ENCODE assay signal across 8 mouse cellular contexts in the genomic region with DNA sequence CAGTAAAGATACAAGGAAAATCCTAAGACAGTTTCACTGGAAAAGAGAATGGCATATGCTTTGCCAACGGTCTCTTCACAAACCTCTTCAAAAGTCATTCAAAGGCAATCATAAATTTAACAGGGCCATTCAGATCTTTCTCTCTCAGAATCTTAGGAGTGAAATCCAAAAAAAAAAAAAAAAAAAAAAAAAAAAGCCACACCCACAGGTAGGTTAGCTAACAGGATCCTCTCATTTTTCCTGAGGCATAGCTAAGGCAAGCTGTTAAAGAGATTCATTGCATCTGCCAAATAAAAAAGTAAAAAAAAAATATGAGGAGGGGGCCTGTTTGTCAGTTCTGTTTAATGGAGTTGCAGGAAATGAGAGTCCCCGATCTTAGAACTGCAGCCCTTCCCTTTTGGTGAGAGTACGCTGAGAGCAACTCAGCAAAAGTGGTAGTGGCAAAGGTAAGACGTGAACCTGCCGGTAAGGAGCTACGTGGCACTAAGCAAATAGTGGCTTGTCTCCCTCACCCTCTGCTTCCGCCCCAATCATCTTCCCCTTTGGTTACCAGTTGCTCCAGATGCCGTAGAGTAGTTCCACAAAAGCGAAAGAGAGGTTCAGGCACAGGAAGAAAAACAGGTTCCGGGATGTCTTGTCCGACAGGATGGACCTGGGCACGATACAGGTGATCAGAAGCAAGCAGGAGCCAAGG. TPM values are rescaled to one million over a fixed set of nuclear protein-coding genes. Genes with fewer than 3 reads are reported as not detected.
DNase-seq lines count a peak whose midpoint lies in the region; ATAC-seq lines count a peak whose summit lies in the region.

No protein-coding gene starts in this region.

- H3K9me3 ChIP-seq in heart, embryonic 11.5 days (replicated peaks; ENCODE audit: control insufficient read depth, low read length): no peaks in the 10 kb centered on the region
- no peaks in the 10 kb centered on the region for H3K9me3 ChIP-seq in intestine, embryonic 16.5 days (ENCODE audit: control insufficient read depth, low read length)

- peak overlapping the region; percentile 98 for H3K4me2 ChIP-seq in heart, embryonic 11.5 days
- peak overlapping the region; percentile 79 for H3K4me2 ChIP-seq in intestine, embryonic 16.5 days (ENCODE audit: low read depth, low read length)

- H3K27ac ChIP-seq in heart, embryonic 11.5 days (ENCODE audit: low read depth, low read length): no peak overlapping the region
- peak overlapping the region; percentile 82 for H3K27ac ChIP-seq in intestine, embryonic 16.5 days (ENCODE audit: low read length)

- peak; percentile 6; the same call in 1 of the 2 replicates for ATAC-seq in heart, embryonic 11.5 days (replicated peaks; ENCODE audit: insufficient number of reproducible peaks, low FRiP score, low TSS enrichment)
- ATAC-seq in erythroid progenitor cell, adult 5-6 weeks (replicated peaks; ENCODE audit: low FRiP score, poor library complexity, severe bottlenecking): peak; percentile 39; the same call in 1 of the 2 replicates
- peak; percentile 50 for ATAC-seq in intestine, embryonic 16.5 days

- H3K4me1 ChIP-seq in heart, embryonic 11.5 days (ENCODE audit: control insufficient read depth, insufficient read depth, low read length): peaks cover 9% of the 10 kb centered on the region; the same call in 1 of the 2 replicates
- peaks cover 12% of the 10 kb centered on the region for H3K4me1 ChIP-seq in intestine, embryonic 16.5 days (ENCODE audit: control insufficient read depth, insufficient read depth, low read length)

- 6% methylated on average over 12 of the region's 12 CpGs for WGBS in heart, embryonic 11.5 days (ENCODE audit: insufficient replicate concordance)
- WGBS in intestine, embryonic 16.5 days: 5% methylated on average over 12 of the region's 12 CpGs

- H3K4me3 ChIP-seq in heart, embryonic 11.5 days (ENCODE audit: low read depth, low read length): peak overlapping the region; percentile 87
- peak overlapping the region; percentile 83 for H3K4me3 ChIP-seq in intestine, embryonic 16.5 days (ENCODE audit: low read length)

- peak overlapping the region; percentile 93 for H3K9ac ChIP-seq in heart, embryonic 11.5 days (ENCODE audit: low read depth, low read length)
- H3K9ac ChIP-seq in intestine, embryonic 16.5 days (ENCODE audit: low read depth, low read length): peak overlapping the region; percentile 90

- no peak for DNase-seq in heart, adult 9 months (ENCODE audit: low spot score in 2 of 2)
- peak; percentile 81 for DNase-seq in MEL-GATA-1-ER (ENCODE audit: extremely low read depth, low read depth)
- peak; percentile 29 for DNase-seq in lung, postnatal 14 days
- DNase-seq in skeletal muscle tissue, adult 2 months (ENCODE audit: low read depth, low spot score): peak; percentile 15
- no peak for DNase-seq in cerebellum, adult 18-20 months

- H3K36me3 ChIP-seq in heart, embryonic 11.5 days (ENCODE audit: control insufficient read depth, insufficient read depth, low read length): no peaks in the 10 kb centered on the region
- no peaks in the 10 kb centered on the region for H3K36me3 ChIP-seq in intestine, embryonic 16.5 days (ENCODE audit: control insufficient read depth, insufficient read depth, low read length)

- H3K27me3 ChIP-seq in heart, embryonic 11.5 days (ENCODE audit: control insufficient read depth, insufficient read depth, low read length): no peaks in the 10 kb centered on the region
- H3K27me3 ChIP-seq in intestine, embryonic 16.5 days (replicated peaks; ENCODE audit: control insufficient read depth, insufficient read depth, low read length): no peaks in the 10 kb centered on the region

RNA-seq across cellular contexts. Expression of a gene that starts 0.8 kb away (rescaled TPM):
- 19.8 and 28.7 TPM in 2 replicates for polyA plus RNA-seq in heart, embryonic 11.5 days (2014; fragmentation: Nextera tagmentation; extraction: Ambion mirVana)
- 2.9 and 17.3 TPM in 2 replicates for total RNA-seq in erythroid progenitor cell, adult 5-6 weeks (2015; ENCODE audit: low replicate concordance)
- 1.8 and 2.4 TPM in 2 replicates for total RNA-seq in erythroid progenitor cell, adult 5-6 weeks (2017; ENCODE audit: low replicate concordance)
- polyA plus RNA-seq in intestine, embryonic 16.5 days (2015; fragmentation: Nextera tagmentation; extraction: Ambion mirVana): 36.2 and 38.0 TPM in 2 replicates

RNA-seq across cellular contexts. Expression of a gene that starts 0.8 kb away (rescaled TPM):
- 19.2 and 21.1 TPM in 2 replicates for polyA plus RNA-seq in heart, embryonic 11.5 days (2014; fragmentation: Nextera tagmentation; extraction: Ambion mirVana)
- total RNA-seq in erythroid progenitor cell, adult 5-6 weeks (2015; ENCODE audit: low replicate concordance): 4.2 and 46.9 TPM in 2 replicates
- total RNA-seq in erythroid progenitor cell, adult 5-6 weeks (2017; ENCODE audit: low replicate concordance): 0.61 and 3.3 TPM in 2 replicates
- 14.9 and 17.0 TPM in 2 replicates for polyA plus RNA-seq in intestine, embryonic 16.5 days (2015; fragmentation: Nextera tagmentation; extraction: Ambion mirVana)

Comparison
In these comparisons a context has a peak if more than half of its experiments do, and no peak if none do; other contexts are left out.
1. DNase-seq: peak in MEL-GATA-1-ER (single experiment), lung, postnatal 14 days (single experiment) and skeletal muscle tissue, adult 2 months (single experiment); none in heart, adult 9 months (0 of 2) and cerebellum, adult 18-20 months (0 of 2).
2. Peak in every context shown above with its lines, with median percentiles within 50 percentile points of each other: ATAC-seq.